Mouse (Mus musculus): ENCODE measurements around the gene Spint4. TPM values are rescaled to one million over a fixed set of nuclear protein-coding genes. Genes with fewer than 3 reads are reported as not detected.

Gene Spint4
- polyA plus RNA-seq (2015; fragmentation: Nextera tagmentation; extraction: Ambion mirVana): not detected in 2 replicates

GRCm38 (mm10) chr2:164698201-164698600 is at the start of gene Spint4:
TSS of gene Spint4 (plus strand) at chr2:164698501.

GRCm38 (mm10) chr2:164655858-164656257 is 42.4 kb upstream of the Spint4 start, which contains the start of gene Wfdc10:
TSS of gene Wfdc10 (plus strand) at chr2:164656046.

GRCm38 (mm10) chr2:164656483-164656882 is 41.8 kb upstream of the Spint4 start, which contains the start of gene Wfdc9:
TSS of gene Wfdc9 (minus strand) at chr2:164656583.

DNA sequence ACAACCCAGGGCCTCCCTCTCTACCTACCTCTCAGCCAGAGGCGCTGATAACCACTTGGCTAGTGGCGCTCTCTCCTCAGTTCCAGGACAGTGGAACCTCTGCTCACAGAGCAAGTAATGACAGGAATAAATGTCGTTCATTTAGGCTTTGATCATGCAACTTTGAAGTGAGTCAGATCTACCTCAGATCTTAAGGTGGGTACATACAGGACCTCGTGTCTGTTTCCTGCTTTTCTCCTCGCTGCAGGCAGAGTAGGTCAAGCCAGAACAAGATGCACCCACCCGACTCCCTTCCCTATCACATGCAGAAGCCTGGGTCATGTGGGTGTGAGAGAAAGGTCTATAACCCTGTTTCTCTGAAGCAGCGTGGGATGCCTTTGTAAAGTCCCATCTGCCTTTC is 24.3 kb upstream of the Spint4 start, which contains the start of gene Wfdc11:
Gene Wfdc11, minus strand, starts transcription at position 101 of the 400 bp plus-strand sequence.

GRCm38 (mm10) chr2:164684807-164685206 is 13.5 kb upstream of the Spint4 start, which contains the start of gene Wfdc13:
TSS of gene Wfdc13 (plus strand) at chr2:164685107.

DNA sequence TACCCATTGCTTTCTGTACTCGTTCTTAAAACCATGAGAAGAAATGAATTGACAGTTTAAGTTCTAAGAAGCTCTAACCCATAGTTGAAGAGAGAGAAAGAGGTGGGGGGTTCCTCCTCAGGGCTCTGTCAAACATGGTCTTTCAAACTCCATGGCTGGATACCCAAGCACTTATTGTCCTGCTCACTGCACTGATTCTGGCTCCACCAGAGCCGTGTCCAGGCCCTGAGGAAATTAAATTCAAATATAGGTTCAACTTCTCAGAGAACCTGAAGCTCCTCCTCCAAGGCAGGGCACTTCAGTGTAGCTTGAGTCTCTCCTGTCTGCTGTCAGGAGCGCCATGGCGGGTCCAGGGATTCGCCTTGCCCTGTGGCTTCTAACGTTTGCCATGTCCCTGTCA is 16.7 kb downstream of the Spint4 start, which contains the start of gene Spint5:
Gene Spint5, plus strand, starts transcription at position 301 of the 400 bp plus-strand sequence.

DNA sequence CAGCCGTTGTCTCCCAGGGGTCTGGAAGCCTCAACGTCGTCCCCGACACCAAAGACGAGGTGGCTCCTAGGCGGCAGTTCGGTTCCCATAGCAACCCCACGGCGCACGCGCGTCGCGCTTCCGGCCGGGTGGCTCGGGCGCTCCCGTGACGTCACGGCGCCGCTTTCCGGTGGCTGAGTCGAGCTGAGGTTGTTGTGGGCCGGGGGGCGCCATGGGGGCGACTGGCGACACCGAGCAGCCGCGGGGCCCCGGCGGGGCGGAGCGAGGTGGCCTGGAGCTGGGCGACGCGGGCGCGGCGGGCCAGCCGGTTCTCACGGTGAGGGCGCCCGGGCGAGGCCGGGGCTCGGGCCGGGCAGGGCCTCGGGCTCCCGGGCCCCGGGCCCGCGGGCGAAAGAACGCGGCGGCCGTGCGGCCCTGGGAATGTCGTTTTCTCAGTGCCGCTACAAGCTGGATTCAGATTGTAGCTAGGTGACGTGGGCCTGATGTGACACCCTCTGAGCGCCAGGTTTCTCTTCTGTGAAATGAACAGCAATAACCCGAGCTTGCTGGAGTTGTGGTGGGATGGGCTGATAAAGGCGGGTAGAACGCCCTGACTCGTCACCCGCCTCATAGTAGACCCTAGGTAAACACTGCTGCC is 47.7 kb downstream of the Spint4 start, which contains the start of the genes Wfdc3 and Dnttip1:
Gene Wfdc3, minus strand, starts transcription at position 89 of the 637 bp plus-strand sequence.
Gene Dnttip1, plus strand, starts transcription at position 141 of the 637 bp plus-strand sequence.

Other genes starting within 250 kb of the Spint4 start
- 58.1 and 67.9 TPM in 2 replicates for gene Sys1, start 241.5 kb upstream of the Spint4 start, polyA plus RNA-seq (2015; fragmentation: Nextera tagmentation; extraction: Ambion mirVana)
- 31.1 and 41.5 TPM in 2 replicates for gene Gm20458, start 237.5 kb upstream of the Spint4 start, polyA plus RNA-seq (2015; fragmentation: Nextera tagmentation; extraction: Ambion mirVana)
- not detected in 2 replicates for gene Trp53tg5, start 224.8 kb upstream of the Spint4 start, polyA plus RNA-seq (2015; fragmentation: Nextera tagmentation; extraction: Ambion mirVana)
- 135 and 147 TPM in 2 replicates for gene Dbndd2, start 212.4 kb upstream of the Spint4 start, polyA plus RNA-seq (2015; fragmentation: Nextera tagmentation; extraction: Ambion mirVana)
- gene Pigt, start 201.0 kb upstream of the Spint4 start, polyA plus RNA-seq (2015; fragmentation: Nextera tagmentation; extraction: Ambion mirVana): 53.3 and 56.6 TPM in 2 replicates
- 273 and 294 TPM in 2 replicates for gene Wfdc2, start 136.1 kb upstream of the Spint4 start, polyA plus RNA-seq (2015; fragmentation: Nextera tagmentation; extraction: Ambion mirVana)
- gene Spint3, start 125.0 kb upstream of the Spint4 start, polyA plus RNA-seq (2015; fragmentation: Nextera tagmentation; extraction: Ambion mirVana): 1.4 and 1.5 TPM in 2 replicates
- gene Wfdc6a, start 113.1 kb upstream of the Spint4 start, polyA plus RNA-seq (2015; fragmentation: Nextera tagmentation; extraction: Ambion mirVana): 1.3 and 1.4 TPM in 2 replicates
- gene Eppin, start 104.9 kb upstream of the Spint4 start, polyA plus RNA-seq (2015; fragmentation: Nextera tagmentation; extraction: Ambion mirVana): not detected in 2 replicates
- gene Wfdc6b, start 85.0 kb upstream of the Spint4 start, polyA plus RNA-seq (2015; fragmentation: Nextera tagmentation; extraction: Ambion mirVana): not detected in 2 replicates
- gene Wfdc8, start 84.9 kb upstream of the Spint4 start, polyA plus RNA-seq (2015; fragmentation: Nextera tagmentation; extraction: Ambion mirVana): not detected in 2 replicates
- not detected in 2 replicates for gene Wfdc16, start 59.7 kb upstream of the Spint4 start, polyA plus RNA-seq (2015; fragmentation: Nextera tagmentation; extraction: Ambion mirVana)
- gene Wfdc10, start 42.5 kb upstream of the Spint4 start, polyA plus RNA-seq (2015; fragmentation: Nextera tagmentation; extraction: Ambion mirVana): 3.2 and 5.3 TPM in 2 replicates
- not detected in 2 replicates for gene Wfdc9, start 41.9 kb upstream of the Spint4 start, polyA plus RNA-seq (2015; fragmentation: Nextera tagmentation; extraction: Ambion mirVana)
- not detected in 2 replicates for gene Wfdc11, start 24.4 kb upstream of the Spint4 start, polyA plus RNA-seq (2015; fragmentation: Nextera tagmentation; extraction: Ambion mirVana)
- 2.9 and 4.6 TPM in 2 replicates for gene Wfdc13, start 13.4 kb upstream of the Spint4 start, polyA plus RNA-seq (2015; fragmentation: Nextera tagmentation; extraction: Ambion mirVana)
- gene Spint5, start 16.8 kb downstream of the Spint4 start, polyA plus RNA-seq (2015; fragmentation: Nextera tagmentation; extraction: Ambion mirVana): not detected in 2 replicates
- gene Wfdc3, start 47.4 kb downstream of the Spint4 start, polyA plus RNA-seq (2015; fragmentation: Nextera tagmentation; extraction: Ambion mirVana): 1.6 and 1.7 TPM in 2 replicates
- gene Dnttip1, start 47.5 kb downstream of the Spint4 start, polyA plus RNA-seq (2015; fragmentation: Nextera tagmentation; extraction: Ambion mirVana): 38.2 and 48.9 TPM in 2 replicates
- gene Ube2c, start 71.4 kb downstream of the Spint4 start, polyA plus RNA-seq (2015; fragmentation: Nextera tagmentation; extraction: Ambion mirVana): 75.7 and 102 TPM in 2 replicates
- 383 and 450 TPM in 2 replicates for gene Tnnc2, start 81.5 kb downstream of the Spint4 start, polyA plus RNA-seq (2015; fragmentation: Nextera tagmentation; extraction: Ambion mirVana)
- gene Snx21, start 87.3 kb downstream of the Spint4 start, polyA plus RNA-seq (2015; fragmentation: Nextera tagmentation; extraction: Ambion mirVana): 26.2 and 28.0 TPM in 2 replicates
- gene Acot8, start 106.4 kb downstream of the Spint4 start, polyA plus RNA-seq (2015; fragmentation: Nextera tagmentation; extraction: Ambion mirVana): 16.3 and 19.9 TPM in 2 replicates
- gene Zswim3, start 106.6 kb downstream of the Spint4 start, polyA plus RNA-seq (2015; fragmentation: Nextera tagmentation; extraction: Ambion mirVana): 5.0 and 5.7 TPM in 2 replicates
- 11.9 and 12.0 TPM in 2 replicates for gene Zswim1, start 124.2 kb downstream of the Spint4 start, polyA plus RNA-seq (2015; fragmentation: Nextera tagmentation; extraction: Ambion mirVana)
- 0.36 TPM in 1 of 2 replicates, not detected in the other for gene Spata25, start 130.0 kb downstream of the Spint4 start, polyA plus RNA-seq (2015; fragmentation: Nextera tagmentation; extraction: Ambion mirVana)
- gene Ctsa, start 134.4 kb downstream of the Spint4 start, polyA plus RNA-seq (2015; fragmentation: Nextera tagmentation; extraction: Ambion mirVana): 109 and 133 TPM in 2 replicates
- 14.3 and 16.1 TPM in 2 replicates for gene Neurl2, start 135.0 kb downstream of the Spint4 start, polyA plus RNA-seq (2015; fragmentation: Nextera tagmentation; extraction: Ambion mirVana)
- 69.8 and 90.6 TPM in 2 replicates for gene Pltp, start 159.2 kb downstream of the Spint4 start, polyA plus RNA-seq (2015; fragmentation: Nextera tagmentation; extraction: Ambion mirVana)
- 53.5 and 56.6 TPM in 2 replicates for gene Pcif1, start 180.8 kb downstream of the Spint4 start, polyA plus RNA-seq (2015; fragmentation: Nextera tagmentation; extraction: Ambion mirVana)
- 4.9 and 5.5 TPM in 2 replicates for gene Zfp335, start 213.3 kb downstream of the Spint4 start, polyA plus RNA-seq (2015; fragmentation: Nextera tagmentation; extraction: Ambion mirVana)
- 5.5 and 10.3 TPM in 2 replicates for gene Mmp9, start 242.3 kb downstream of the Spint4 start, polyA plus RNA-seq (2015; fragmentation: Nextera tagmentation; extraction: Ambion mirVana)

All from urinary bladder, postnatal 0 days (tissue).